Mouse (Mus musculus) frontal cortex, adult 2 months (tissue): ENCODE measurements around the gene Pex12. TPM values are rescaled to one million over a fixed set of nuclear protein-coding genes. Genes with fewer than 3 reads are reported as not detected.
"Not testable (repeated sequence)": the region's sequence is repeated elsewhere in the genome, so short reads cannot be mapped to it uniquely, and the experiment has no call there.

Experiments used
- DNase-seq, 2 experiments: peaks; one replicate each; pipeline ENCODE4 v3.0.0; 2022; ENCODE audit warnings: low spot score in 1 of 2; ENCODE audit errors: extremely low spot score in 1 of 2
- polyA plus RNA-seq: library from polyadenylated mRNA; depleted of rRNA; stranded (reverse); fragments of >200 nt; gene quantifications from 2 replicates; pipeline ENCODE4 v1.2.3, GENCODE M21; 2012; rRNA removed

Gene Pex12
- 7.3 and 8.7 TPM in 2 replicates for polyA plus RNA-seq

DNA sequence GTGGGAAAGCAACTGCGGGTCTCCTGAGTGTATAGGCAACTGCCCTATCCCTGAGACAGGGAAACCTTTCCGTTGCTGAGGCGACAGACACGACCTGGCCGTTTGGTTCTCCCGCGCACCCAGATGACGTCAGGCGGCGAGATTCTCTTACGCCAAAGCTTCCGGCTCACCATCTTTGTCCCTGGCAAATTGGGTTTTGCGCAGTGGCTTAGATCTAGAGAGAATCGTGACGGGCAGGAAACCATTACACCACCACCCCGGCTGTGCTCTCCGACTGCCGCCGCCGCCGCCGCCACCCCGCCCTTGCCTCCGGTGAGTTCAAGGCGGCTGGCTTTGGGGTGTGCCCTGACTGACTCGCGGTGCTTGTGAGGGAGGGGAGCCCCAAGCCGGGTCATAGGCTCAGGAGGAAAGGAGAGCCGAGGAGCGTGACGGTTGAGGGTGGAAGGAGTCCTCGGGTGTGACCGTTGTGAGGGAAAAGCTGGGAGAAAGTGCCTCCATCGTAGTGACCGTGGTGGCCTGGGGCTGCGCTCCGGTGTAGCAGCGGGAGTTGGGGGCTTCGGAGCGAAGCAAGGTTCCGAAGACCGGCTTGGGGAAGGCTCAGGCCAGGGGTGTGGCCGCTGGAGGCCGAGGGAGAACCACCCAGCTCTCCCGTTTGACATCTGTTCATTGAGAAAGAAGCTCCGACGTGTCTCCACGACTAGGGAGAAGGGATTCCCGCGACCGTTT lies at the start of gene Pex12:
Gene Pex12, minus strand, starts transcription at position 61 of the 726 bp plus-strand sequence.
- DNase-seq = peak; percentile 90 to 97

GRCm38 (mm10) chr11:83341716-83342245 lies 39.4 kb upstream of the Pex12 start:
- no peak for DNase-seq

GRCm38 (mm10) chr11:83339705-83340104 lies 37.3 kb upstream of the Pex12 start:
- DNase-seq = no peak

DNA sequence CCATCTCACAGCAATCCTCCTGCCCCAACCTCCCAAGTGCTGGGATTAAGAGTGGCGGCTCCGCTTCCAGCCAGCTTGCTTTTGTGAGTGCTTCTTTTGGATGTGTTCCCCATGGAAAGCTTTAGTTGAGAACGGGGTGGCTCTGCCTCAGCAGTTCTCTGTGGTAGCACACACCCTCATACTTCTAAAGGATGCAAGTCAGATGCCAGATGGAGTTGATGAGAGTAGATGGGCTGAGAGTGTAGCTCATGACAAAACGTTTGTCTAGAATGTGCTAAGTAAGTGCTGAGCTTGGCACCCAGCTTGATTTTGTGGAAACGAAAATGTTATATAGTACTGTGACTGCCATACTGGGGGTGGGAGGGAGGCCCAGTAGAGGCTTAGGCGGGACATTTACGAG lies 33.4 kb upstream of the Pex12 start:
- peak; percentile 62 to 72 for DNase-seq

GRCm38 (mm10) chr11:83327427-83327826 lies 25.0 kb upstream of the Pex12 start:
- DNase-seq = peak; percentile 27 to 77

- DNase-seq = not testable (repeated sequence)
Observed at GRCm38 (mm10) chr11:83326692-83327091, 24.3 kb upstream of the Pex12 start.

DNA sequence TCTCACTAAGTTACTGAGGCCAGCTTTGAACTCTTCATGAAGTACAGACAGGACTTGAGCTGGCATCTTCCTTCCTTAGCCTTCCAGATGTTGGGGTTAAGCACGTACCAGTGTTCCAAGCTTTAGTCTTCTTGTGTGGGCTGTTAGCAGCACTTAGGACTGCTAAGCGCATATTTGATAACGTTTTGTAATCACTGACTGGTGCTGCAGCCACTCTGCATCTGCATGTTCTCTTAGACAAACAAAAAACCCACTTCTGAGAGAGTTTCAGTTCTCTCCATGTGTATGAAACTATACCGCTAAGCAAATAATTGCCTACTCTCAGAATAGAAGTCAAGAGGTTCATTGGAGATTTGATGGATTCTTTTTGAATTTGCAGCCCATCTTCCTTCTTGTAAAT lies 16.7 kb upstream of the Pex12 start:
- DNase-seq = no peak

DNA sequence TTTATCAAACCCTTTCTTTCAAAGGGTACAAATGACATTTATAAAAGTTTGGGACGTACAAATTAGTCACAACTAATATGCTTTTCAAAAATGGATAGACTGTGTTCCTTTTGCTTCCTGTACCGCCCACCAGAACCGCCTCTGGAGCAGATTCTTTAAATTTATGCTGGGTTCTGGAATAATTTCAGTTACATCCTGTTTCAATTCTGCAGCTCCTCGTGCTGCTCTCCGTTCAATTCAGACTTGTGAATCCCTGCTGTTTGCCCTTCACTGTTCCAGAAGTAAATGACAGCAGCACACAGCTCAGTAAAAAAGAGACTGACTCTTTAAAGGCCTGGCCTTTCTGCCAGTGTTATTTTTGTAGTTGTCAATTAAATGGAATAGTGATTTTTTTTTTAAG lies 10.1 kb upstream of the Pex12 start:
- peak in 1 of 2 experiments; percentile 75 for DNase-seq

DNA sequence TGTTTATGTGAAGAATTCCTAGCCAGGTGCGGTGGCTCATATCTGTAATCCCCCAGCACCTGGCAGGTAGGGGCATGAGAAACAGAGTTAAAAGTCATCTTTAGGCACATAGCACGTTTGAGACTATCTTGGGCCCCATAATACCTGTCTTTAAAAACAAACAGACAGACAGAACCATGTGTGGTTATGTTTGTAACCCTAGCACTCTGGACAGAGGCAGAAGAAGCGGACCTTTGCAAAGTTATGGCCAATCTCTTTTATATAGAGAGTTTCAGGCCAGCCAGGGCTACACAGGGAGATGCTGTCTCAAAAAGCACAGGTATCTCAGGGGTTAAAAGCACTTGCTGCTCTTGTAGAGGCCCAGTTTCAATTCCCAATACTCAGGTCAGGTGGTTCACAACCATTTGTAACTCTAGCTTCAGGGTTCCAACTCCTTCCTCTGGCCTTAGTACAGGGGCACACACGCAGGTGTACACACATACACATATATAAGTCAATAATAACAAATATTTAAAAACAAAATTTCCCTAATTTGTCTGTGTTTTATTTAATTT lies 4.4 kb upstream of the Pex12 start:
- no peak for DNase-seq

- no peak for DNase-seq
Observed at GRCm38 (mm10) chr11:83304485-83304884, 2.1 kb upstream of the Pex12 start.

GRCm38 (mm10) chr11:83303751-83304150 lies 1.4 kb upstream of the Pex12 start:
- peak in 1 of 2 experiments; percentile 62 for DNase-seq

DNA sequence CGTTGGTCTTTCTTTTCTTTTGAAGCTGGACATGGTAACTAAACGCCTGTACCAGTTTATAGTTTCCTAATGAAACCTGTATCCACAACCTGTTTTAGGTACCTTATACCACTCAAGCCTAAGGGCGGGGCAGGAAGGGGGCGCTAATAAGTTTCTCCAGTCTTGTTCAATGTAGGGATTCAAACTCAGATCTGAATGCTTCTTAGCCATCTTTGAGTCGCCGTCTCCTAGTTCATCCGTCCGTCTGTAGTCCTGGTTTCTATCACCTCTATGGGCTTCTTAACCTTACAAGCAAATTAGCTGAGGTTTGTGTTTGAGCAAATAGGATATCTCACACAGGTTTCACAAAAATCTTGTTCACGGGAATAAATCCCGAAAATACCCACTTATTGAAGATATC lies 262 bp downstream of the Pex12 start:
- DNase-seq = no peak

GRCm38 (mm10) chr11:83301431-83301831 lies 955 bp downstream of the Pex12 start:
- DNase-seq = no peak

- no peak for DNase-seq
Observed at GRCm38 (mm10) chr11:83299724-83300123, 2.7 kb downstream of the Pex12 start.

DNA sequence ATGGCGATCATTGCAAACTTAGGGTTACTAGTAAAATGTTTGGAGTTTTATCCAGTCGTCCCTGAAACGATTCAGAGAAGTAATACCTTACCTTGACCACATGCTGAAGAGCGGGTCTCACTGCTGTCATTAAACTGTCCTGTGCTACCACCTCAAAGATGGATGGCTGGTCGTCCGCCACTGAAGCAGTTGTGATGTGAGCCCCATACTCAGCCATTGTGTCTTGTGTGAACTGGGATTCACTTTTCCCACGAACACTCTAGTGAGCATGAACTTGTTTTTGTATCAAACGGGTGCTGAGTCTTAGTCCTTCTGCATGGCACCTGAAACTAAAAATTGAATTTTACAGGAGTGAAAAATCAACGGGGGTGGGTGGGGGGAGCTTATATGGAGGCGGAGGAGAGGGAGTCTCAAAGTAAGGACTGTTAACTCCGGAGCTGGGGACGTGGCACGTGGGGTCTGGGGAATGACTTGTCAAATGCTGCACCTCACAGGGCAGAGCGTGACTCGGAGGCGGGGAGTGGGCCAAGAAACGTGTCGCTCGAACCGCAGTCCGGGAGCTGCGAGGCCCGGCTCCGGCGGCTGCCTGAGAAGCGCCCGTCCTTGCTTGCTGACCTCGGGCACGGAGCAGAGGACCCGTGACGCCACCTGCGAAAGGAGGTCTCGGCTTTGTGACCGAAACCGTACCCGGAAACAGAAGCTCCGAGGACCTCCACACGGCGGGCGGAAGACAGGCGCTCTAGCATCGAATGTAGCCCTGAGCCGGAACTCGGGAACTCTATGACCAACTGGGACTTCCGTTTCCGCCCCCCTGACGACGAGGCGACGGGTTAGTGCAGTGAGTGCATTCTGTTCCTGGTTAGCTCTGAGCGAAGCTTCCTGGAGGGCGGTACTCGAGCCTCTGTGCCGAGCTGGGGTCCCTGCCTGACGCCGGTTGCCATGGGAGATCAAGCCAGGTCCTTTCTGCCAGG lies 3.9 kb downstream of the Pex12 start, which contains the start of gene Ap2b1:
Gene Ap2b1, plus strand, starts transcription at position 800 of the 971 bp plus-strand sequence.
- peak; percentile 94 to 96 for DNase-seq

GRCm38 (mm10) chr11:83297816-83298215 lies 4.6 kb downstream of the Pex12 start:
- DNase-seq = no peak

GRCm38 (mm10) chr11:83294133-83294532 lies 8.3 kb downstream of the Pex12 start:
- DNase-seq = no peak

DNA sequence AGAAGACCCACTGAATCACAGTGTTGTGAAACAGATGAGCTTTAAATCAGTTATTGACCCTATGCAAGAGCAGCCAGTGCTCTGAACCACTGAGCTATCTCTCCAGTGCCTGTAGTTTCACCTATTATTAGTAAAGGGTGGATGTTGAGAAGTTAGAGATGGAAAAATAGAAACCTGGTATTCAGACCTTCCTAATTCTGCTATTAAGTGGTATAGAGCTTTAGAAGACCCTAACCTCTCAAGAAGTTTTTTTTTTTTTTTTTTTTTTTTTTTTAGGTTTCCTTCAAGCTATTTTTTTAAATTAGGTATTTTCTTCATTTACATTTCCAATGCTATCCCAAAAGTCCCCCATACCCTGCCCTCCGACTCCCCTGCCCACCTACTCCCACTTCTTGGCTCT lies 9.2 kb downstream of the Pex12 start:
- no peak for DNase-seq

- no peak for DNase-seq
Observed at GRCm38 (mm10) chr11:83292251-83292587, 10.2 kb downstream of the Pex12 start.

DNA sequence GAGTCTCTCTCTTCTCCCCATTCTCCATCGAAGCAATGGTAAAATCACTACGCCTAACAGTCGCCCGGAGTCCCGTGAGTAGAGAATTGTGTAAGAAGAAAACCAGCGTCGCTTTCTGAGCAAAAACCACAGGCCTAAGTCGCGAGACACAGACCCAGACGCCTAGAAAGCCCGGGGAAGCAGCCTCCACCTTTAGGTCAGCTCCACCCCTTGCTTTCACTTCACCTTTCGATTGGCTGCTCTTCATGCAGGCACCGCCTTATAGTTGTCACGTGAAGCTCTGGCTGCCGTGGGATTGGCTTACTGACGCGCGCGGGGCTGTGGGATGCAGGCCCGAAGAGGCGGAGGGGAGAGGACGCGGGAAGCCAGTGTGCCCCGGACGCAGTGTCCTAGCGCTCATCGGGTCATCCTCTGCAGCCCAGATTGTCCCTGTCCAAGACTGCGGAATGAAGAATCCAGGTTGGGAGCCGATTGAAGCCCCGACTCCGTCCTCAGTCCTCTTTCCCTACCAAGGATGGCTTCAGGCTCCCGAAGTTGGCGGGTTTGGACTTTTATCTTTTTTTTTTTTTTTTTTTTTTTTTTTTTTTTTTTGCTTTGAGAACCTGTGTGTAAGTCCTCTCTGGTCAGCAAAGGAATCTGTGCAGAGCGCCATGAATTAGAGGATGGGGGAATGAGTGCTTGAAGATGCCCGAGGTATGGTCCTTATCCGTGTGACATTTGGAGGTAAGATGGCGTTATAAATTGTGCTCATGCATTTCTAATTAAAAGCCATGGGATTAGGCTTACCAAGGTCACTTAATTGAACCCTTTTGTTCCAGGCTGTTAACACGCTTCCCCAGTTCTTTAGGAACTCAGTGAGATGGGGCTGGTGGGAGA lies 10.8 kb downstream of the Pex12 start:
- peak; percentile 96 to 97 for DNase-seq
